Mouse (Mus musculus) fat pad, adult 2 months (tissue): ENCODE measurements around the gene D630003M21Rik.
A peak's percentile ranks its signal among the peaks of the same experiment; 100 is the strongest.

Experiments used
- DNase-seq: peaks from one replicate; pipeline ENCODE4 v3.0.0-alpha.2; 2011; ENCODE audit warnings: low read depth, low spot score; ENCODE audit errors: extremely low read depth

The D630003M21Rik gene

GRCm38 (mm10) chr2:158238101-158238500, 9.1 kb upstream of the D630003M21Rik start:
- no peak for DNase-seq

- DNase-seq = no peak
Observed at GRCm38 (mm10) chr2:158236698-158237097, 7.7 kb upstream of the D630003M21Rik start.

GRCm38 (mm10) chr2:158233106-158233505, 4.1 kb upstream of the D630003M21Rik start:
- DNase-seq = no peak

- DNase-seq = no peak
Observed at GRCm38 (mm10) chr2:158232414-158232813, 3.4 kb upstream of the D630003M21Rik start.

- DNase-seq = no peak
Observed at GRCm38 (mm10) chr2:158231071-158231470, 2.0 kb upstream of the D630003M21Rik start.

GRCm38 (mm10) chr2:158230617-158231016, 1.6 kb upstream of the D630003M21Rik start:
- no peak for DNase-seq

GRCm38 (mm10) chr2:158229503-158229892, 476 bp upstream of the D630003M21Rik start:
- DNase-seq = no peak

GRCm38 (mm10) chr2:158225301-158225700, 3.7 kb downstream of the D630003M21Rik start:
- peak; percentile 40 for DNase-seq

GRCm38 (mm10) chr2:158223497-158223896, 5.5 kb downstream of the D630003M21Rik start:
- DNase-seq = no peak

- no peak for DNase-seq
Observed at GRCm38 (mm10) chr2:158222664-158223063, 6.4 kb downstream of the D630003M21Rik start.

- DNase-seq = no peak
Observed at GRCm38 (mm10) chr2:158221446-158222084, 7.5 kb downstream of the D630003M21Rik start.

- DNase-seq = no peak
Observed at GRCm38 (mm10) chr2:158219562-158219961, 9.5 kb downstream of the D630003M21Rik start.

GRCm38 (mm10) chr2:158216510-158216909, 12.5 kb downstream of the D630003M21Rik start:
- DNase-seq = no peak

- no peak for DNase-seq
Observed at GRCm38 (mm10) chr2:158215283-158216117, 13.5 kb downstream of the D630003M21Rik start.

- DNase-seq = no peak
Observed at GRCm38 (mm10) chr2:158211764-158212471, 17.1 kb downstream of the D630003M21Rik start.

GRCm38 (mm10) chr2:158210958-158211357, 18.1 kb downstream of the D630003M21Rik start:
- DNase-seq = no peak

- no peak for DNase-seq
Observed at GRCm38 (mm10) chr2:158210503-158210902, 18.5 kb downstream of the D630003M21Rik start.

GRCm38 (mm10) chr2:158209776-158210175, 19.2 kb downstream of the D630003M21Rik start:
- DNase-seq = no peak

GRCm38 (mm10) chr2:158207848-158208247, 21.2 kb downstream of the D630003M21Rik start:
- no peak for DNase-seq

- DNase-seq = no peak
Observed at GRCm38 (mm10) chr2:158204114-158204513, 24.9 kb downstream of the D630003M21Rik start.

GRCm38 (mm10) chr2:158203686-158204085, 25.3 kb downstream of the D630003M21Rik start:
- DNase-seq = no peak

- no peak for DNase-seq
Observed at GRCm38 (mm10) chr2:158199281-158199680, 29.7 kb downstream of the D630003M21Rik start.
